Mouse (Mus musculus): ENCODE data around the gene Dmc1. TPM values are rescaled to one million over a fixed set of nuclear protein-coding genes. Genes with fewer than 3 reads are reported as not detected.

The Dmc1 gene
- polyA plus RNA-seq (2012; rRNA removed) = 4.5 and 4.9 TPM in 2 replicates

DNA sequence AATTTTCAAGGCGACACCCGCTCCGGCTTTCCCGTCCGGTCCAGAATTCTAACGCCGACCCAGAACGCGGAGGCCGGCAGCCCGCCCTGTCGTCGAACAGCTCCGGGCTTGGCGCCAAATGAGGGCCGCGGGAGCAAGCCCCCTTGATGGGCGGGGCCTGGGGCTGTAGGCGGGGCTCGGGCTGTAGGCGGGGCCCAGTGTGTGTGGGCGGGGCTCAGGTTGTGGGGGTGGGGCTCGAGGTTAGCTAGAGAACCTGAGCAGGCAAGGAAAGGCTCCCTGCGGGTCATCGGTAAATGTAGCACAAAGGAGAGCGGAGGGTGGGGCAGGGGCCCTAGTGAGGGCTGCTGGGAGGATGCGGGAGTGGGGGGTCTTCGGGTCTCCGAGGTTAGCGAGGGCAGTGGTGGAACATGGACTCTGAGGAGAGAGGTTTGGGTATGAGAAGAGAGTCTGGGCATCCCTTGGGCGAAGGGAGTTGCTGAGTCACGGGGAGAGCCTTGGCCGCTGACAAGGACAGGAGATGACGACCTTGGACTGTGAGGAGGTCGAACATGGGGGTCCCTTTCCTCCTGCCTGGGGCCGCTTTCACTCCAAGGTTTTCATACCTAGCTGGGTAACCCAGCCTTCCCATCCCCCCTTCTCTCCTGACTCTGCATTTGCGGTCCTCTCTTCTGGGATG is at the start of gene Dmc1:
Gene Dmc1 (minus strand): TSS at position 120 of the 676 bp plus-strand sequence.

DNA sequence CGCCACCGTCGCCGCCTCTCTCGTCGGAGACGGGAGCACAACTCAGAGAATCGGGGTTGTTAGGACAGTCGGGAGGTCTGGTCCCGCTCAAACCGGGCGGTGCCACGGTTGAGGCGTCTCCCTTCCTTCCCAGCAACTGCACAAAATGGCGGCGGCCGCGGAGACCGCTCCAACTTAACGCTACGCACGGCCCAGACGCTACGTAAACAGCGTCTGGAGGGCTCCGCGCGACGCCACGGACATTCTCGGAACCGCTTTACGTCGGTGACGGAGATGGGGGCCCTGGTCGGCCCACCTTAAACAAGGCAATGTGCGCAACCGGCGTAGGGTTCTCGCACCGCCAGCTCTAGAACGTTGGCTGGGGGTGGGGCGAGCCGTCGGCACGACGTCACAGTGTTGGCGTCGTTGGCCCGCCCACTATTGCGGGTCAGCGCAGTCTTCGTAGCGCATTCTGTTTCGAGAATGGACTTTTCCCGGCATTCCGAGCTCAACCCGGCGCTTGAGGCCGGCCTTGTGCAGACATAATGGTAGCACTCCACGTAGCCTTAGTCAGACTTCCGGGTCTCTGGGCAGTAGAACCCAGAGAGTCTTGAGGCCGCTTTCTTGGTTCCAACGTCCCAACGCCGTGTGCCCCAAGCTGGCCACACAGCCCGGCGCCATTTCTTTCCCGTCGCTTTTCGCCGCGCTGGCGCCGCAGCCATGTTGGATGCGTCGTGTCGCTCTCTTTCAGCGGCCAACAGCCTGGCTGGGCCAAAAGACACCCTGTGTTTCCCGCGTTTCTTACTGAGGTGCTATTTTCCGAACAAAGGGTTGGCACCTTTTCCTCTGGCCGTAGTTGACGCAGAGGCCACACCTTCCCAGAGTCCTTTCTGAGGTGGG is 58.3 kb downstream of the Dmc1 start, which contains the start of gene Ddx17:
Gene Ddx17 (minus strand): TSS at position 332 of the 879 bp plus-strand sequence.

DNA sequence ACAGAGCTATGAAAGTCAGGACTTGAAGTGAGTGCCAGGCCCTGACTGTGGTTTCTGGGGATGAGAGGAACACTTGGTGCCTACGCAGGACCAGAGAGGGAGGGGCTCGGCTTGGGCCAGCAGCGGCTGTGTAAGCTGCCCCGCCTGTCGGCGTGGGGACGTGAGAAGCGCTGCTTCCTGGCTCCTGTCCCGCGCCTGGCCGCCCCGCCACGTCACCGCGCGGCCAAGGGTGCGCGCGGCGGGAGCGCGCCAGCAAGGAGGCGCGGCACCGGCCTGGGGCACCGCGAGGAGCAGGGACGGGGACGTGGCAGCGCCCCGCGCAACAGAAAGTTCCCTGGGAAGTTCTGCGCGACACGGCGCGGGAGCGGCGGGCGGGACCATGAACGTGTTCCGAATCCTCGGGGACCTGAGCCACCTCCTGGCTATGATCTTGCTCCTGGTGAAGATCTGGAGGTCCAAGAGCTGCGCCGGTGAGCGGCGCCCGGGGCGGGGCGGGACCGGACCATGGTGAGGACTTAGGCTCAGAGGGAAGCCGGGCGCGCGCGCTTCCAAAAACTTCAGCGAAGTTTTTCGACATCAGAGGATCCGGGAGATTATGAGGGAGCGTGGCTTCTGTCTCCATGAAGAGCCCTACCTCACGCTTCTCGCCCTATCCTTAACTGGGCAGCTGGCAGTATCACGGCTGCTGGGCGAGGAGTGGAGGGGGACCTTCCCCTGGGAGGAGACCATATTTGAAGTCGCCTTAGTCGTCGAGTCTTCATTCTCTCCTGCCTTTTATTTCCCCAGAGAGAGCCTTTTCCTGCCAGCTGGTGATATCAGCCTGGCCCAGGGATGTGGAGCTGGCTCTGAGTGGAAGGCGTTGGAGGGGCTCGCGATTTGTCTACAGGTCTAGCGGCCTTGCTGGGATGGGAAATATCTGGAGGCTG is 88.5 kb downstream of the Dmc1 start, which contains the start of gene Kdelr3:
Gene Kdelr3 (plus strand): TSS at position 241 of the 926 bp plus-strand sequence.

Other genes starting within 250 kb of the Dmc1 start
- 41.0 and 46.1 TPM in 2 replicates for gene Tmem184b, start 201.5 kb downstream of the Dmc1 start, polyA plus RNA-seq (2012; rRNA removed)
- gene Csnk1e, start 149.5 kb downstream of the Dmc1 start, polyA plus RNA-seq (2012; rRNA removed) = 296 and 357 TPM in 2 replicates
- gene Kcnj4, start 99.9 kb downstream of the Dmc1 start, polyA plus RNA-seq (2012; rRNA removed) = 4.9 and 7.1 TPM in 2 replicates
- 4.6 and 9.2 TPM in 2 replicates for gene Kdelr3, start 88.7 kb downstream of the Dmc1 start, polyA plus RNA-seq (2012; rRNA removed)
- gene Ddx17, start 58.4 kb downstream of the Dmc1 start, polyA plus RNA-seq (2012; rRNA removed) = 696 and 697 TPM in 2 replicates
- 28.3 and 30.0 TPM in 2 replicates for gene Fam227a, start 53.8 kb upstream of the Dmc1 start, polyA plus RNA-seq (2012; rRNA removed)
- 39.3 and 40.3 TPM in 2 replicates for gene Cby1, start 54.1 kb upstream of the Dmc1 start, polyA plus RNA-seq (2012; rRNA removed)
- gene Tomm22, start 65.8 kb upstream of the Dmc1 start, polyA plus RNA-seq (2012; rRNA removed) = 118 and 129 TPM in 2 replicates
- 39.8 and 41.7 TPM in 2 replicates for gene Josd1, start 82.8 kb upstream of the Dmc1 start, polyA plus RNA-seq (2012; rRNA removed)
- 33.6 and 39.4 TPM in 2 replicates for gene Gtpbp1, start 85.7 kb upstream of the Dmc1 start, polyA plus RNA-seq (2012; rRNA removed)
- gene Sun2, start 137.4 kb upstream of the Dmc1 start, polyA plus RNA-seq (2012; rRNA removed) = 31.2 and 33.9 TPM in 2 replicates
- 73.9 and 74.6 TPM in 2 replicates for gene Dnal4, start 172.7 kb upstream of the Dmc1 start, polyA plus RNA-seq (2012; rRNA removed)
- gene Nptxr, start 199.7 kb upstream of the Dmc1 start, polyA plus RNA-seq (2012; rRNA removed) = 51.4 and 51.5 TPM in 2 replicates
- 1.4 and 1.7 TPM in 2 replicates for gene Npcd, start 229.1 kb upstream of the Dmc1 start, polyA plus RNA-seq (2012; rRNA removed)
- 83.6 and 87.3 TPM in 2 replicates for gene Cbx6, start 229.6 kb upstream of the Dmc1 start, polyA plus RNA-seq (2012; rRNA removed)